Mouse (Mus musculus) embryonic fibroblast, embryonic 13.5 days (primary cell): Measurements from ENCODE around the gene Carns1.

Experiments used
- CTCF ChIP-seq: IDR thresholded peaks from 2 replicates; pipeline ENCODE4 v1.5.1; 2011; ENCODE audit warnings: mild to moderate bottlenecking, control low read depth, low read length, moderate library complexity, borderline replicate concordance; ENCODE audit not compliant: insufficient read depth
- POLR2A ChIP-seq: IDR thresholded peaks from 2 replicates; pipeline ENCODE4 v1.6.1; 2011; ENCODE audit warnings: low read depth, mild to moderate bottlenecking, control low read depth, low read length, moderate library complexity

DNA sequence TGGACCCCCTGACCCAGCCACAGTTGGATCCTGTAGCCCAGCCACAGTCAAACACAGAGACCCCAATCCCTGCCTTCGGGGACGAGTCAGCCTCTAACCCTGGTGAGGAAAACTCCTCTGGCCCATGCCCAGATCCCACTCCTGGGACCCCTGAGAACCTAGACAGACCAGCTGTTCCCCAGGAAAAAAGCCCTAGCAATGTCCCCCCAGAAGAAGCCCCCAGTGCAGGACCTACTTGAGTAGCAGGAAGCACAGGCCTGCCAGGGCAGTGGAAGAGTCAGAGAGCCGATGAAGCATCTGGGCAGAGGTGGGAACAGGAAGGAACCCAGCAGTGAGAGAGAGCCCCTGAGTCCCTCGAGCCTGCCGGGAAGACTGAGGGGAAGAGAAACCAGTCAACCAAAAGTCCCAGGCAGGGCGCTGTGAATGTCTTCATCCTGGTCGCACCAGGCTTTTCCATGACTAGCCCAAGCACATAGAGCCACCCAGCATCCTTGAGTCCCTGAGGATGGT is 31.5 kb downstream of the Carns1 start, which contains the start of gene Cabp4:
- no peak for TF ChIP-seq POLR2A
- no peak for TF ChIP-seq CTCF
